Mouse (Mus musculus) B cell, adult 67 days (primary cell): ENCODE results near the gene Hlx. TPM values are rescaled to one million over a fixed set of nuclear protein-coding genes. Genes with fewer than 3 reads are reported as not detected.

Source experiments
- total RNA-seq, 2 experiments: library from RNA; stranded (reverse); gene quantifications; 4 replicates each; pipeline ENCODE4 v1.2.4; 2023

Gene Hlx
- 1 to 10 TPM; 4.8 to 5.2 TPM for total RNA-seq

GRCm38 (mm10) chr1:184732556-184733049, at the start of gene Hlx:
Gene Hlx, minus strand, starts transcription at chr1:184732619.

Other genes starting within 250 kb of the Hlx start
- under 1 TPM in 1 of 2 experiments, not detected in 1; 0.44 TPM for gene Marc1, start 78.7 kb upstream of the Hlx start, total RNA-seq
- gene Marc2, start 113.8 kb upstream of the Hlx start, total RNA-seq, result 100 to 1,000 TPM; 187 to 201 TPM
- gene C130074G19Rik, start 150.6 kb upstream of the Hlx start, total RNA-seq, result not detected